Mouse (Mus musculus) granulocyte monocyte progenitor cell, adult 5-6 weeks (primary cell): ENCODE results near the gene Cisd1. TPM values are rescaled to one million over a fixed set of nuclear protein-coding genes. Genes with fewer than 3 reads are reported as not detected.

Experiments
- ATAC-seq: replicated peaks from 2 replicates; pipeline ENCODE4 v1.8.0; 2016; ENCODE audit warnings: mild to moderate bottlenecking, moderate TSS enrichment, inconsistent platforms; ENCODE audit not compliant: poor library complexity, severe bottlenecking
- total RNA-seq, 2 experiments: library from RNA; stranded (forward) in 1 of 2; stranded (reverse) in 1 of 2; fragments of 200-712, 200-1000 nt in 1 of 2; fragments of >200 nt in 1 of 2; fragmentation: Nextera tagmentation in 1 of 2; gene quantifications; 2 replicates each; pipeline ENCODE4 v1.2.3; 2014 to 2017

Gene Cisd1
- total RNA-seq, 2 experiments from 2014 or later = 12.7 to 33.2 TPM

DNA sequence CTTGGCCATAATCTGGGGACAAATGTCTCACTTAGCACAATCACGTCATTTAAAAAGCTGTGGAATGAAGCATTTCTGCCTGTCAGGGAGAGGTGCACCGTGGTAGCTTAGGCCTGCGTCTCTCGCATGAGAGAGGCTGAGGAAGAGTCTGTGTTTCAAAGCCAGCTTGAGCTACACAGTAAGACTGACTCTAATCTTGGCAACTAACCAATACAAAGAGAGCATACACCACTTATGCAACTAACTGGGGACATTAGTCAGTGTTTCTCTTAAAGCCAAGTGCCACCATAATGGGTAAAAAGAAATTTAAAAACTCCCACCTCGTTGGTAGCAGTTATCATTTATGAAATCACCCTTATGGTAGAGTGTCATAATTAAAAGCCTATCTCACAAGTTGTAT, 15.9 kb downstream of the Cisd1 start:
- ATAC-seq = no peak

GRCm38 (mm10) chr10:71328382-71328781, 16.4 kb downstream of the Cisd1 start:
- ATAC-seq = no peak

- no peak for ATAC-seq
These were observed 17.4 kb downstream of the Cisd1 start for GRCm38 (mm10) chr10:71327386-71327785.

DNA sequence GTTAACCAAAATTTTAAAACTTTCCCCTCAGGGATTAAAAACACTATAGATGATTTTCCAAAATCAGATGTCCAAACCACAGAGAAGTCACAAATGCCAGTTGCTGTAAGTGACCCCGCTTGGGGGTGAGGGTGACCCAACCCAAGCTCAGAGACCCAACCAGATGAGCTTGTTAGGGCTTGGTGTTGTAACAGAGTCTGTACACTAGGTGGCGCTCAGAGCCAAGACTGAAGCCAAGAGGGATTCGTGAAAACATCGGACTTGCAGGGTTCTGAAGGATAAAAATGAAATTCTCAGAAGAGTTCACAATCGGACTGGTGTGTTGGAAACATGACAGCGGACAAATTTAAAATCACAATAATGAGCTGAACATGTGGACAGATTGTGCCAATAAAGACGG, 18.0 kb downstream of the Cisd1 start:
- peak; percentile 92 for ATAC-seq

DNA sequence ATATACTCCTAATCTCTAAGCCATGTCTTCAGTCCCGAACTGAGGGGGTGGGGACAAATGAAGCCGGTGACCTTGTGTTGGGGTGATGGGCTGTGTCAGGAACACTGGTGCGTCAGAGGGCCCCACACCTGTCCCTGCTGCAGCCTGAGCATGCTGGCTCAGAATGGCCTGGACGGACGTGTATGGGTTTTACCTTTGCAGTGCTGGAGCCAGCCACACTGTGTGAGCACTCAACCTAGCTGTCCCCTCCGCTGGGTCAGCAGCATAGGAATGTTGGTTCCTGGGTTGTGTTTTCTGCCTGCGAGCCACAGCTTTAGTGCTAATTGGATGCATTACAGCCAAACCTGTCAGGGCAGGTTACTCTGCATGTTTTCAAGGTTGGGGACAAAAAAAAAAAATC, 18.6 kb downstream of the Cisd1 start:
- ATAC-seq = no peak

DNA sequence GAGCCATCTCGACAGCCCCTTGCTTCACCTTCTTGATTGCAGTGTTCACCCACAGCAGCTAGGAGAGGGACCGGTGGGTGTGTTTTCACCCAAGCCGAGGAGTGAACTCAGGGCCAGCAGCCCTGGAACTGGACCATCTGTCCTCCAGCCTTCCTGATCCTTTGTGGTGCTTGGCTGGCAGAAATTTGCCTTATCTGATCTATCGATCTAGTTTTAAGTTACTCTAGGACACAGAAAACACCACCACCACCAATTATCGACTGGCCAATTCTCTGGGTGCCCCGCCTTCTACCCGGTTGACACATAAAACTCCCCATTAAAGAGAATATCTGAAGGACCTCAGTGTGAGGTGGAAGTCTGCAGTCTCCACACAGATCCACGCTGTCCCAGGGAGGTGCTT, 21.1 kb downstream of the Cisd1 start:
- no peak for ATAC-seq

- ATAC-seq = no peak
These were observed 28.3 kb downstream of the Cisd1 start for GRCm38 (mm10) chr10:71316497-71316896.

- ATAC-seq = no peak
These were observed 28.7 kb downstream of the Cisd1 start for GRCm38 (mm10) chr10:71316056-71316455.

GRCm38 (mm10) chr10:71314596-71314995, 30.2 kb downstream of the Cisd1 start:
- no peak for ATAC-seq

DNA sequence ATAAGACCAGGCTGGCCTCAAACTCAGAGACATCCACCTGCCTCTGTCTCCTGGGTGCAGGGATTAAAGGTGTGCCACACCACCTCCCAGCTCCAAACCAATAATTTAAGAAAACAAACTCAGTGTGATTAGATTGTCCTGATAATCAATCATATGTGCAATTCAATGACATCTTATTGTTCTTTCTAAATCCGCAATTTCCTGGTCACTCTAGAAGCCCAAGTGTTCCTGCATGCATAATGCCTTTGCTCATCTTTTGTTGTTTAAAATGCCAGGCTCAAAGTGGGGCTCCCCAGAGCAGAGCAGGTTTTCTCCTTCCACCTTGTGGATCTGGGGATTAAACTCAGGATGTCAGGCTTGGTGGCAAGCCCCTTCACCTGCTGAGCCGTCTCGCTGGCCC, 34.5 kb downstream of the Cisd1 start:
- no peak for ATAC-seq

GRCm38 (mm10) chr10:71308199-71308598, 36.6 kb downstream of the Cisd1 start:
- ATAC-seq = no peak

DNA sequence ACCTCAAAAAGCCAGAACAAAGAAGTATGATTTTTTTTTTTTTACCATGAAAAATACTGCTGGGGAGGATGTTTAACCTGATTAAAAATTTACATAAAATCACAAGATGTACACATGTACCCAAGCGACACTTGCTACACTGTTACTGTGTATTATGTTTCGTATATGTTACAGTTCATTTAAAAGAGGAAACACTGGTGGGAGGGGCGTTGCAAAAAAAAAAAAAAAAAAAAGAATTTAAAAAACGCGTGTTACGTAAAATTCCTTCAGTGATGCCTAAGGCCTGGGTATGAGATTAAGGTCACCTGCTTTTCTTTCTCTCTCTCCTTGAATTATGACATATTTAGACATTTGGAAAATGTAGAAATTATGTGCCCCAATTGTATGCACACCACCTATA, 38.0 kb downstream of the Cisd1 start:
- ATAC-seq = peak; percentile 57

DNA sequence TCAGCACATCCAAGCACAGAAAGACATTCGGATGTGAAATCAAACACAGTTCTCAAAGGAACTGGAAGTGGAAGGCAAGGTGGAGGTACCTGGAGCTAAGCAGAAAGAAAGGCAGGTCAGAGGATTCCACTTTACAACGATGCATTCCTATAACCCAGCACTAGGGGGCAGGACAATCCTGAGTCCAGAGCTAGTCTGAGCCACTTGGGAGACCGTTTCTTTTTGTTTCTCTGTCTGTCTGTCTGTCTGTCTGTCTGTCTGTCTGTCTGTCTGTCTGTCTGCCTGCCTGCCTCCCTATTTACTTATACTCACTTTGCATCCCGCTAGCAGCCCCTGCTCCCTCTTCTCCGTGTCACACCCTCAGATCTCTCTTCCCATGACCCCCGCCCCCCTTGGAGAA, 38.6 kb downstream of the Cisd1 start:
- ATAC-seq = peak; percentile 91

DNA sequence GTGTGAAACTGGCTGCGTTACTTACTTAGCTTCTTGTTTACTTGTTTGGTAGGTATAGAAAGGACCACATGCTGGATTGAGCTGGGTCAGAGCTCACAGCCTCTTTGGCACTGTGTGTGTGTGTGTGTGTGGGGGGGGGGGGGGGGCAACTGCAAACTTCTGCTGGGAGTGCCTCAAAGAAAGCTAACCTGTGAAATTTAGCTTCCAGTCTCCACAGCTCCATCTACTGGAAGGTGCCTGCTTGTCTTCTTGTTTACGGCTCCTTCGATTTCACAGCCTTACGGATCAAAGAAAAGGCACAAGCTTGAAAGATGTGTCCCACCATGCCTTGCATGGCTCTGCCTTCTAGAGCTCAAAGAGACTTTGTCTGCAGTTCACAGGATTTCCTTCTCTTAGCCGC, 42.3 kb downstream of the Cisd1 start:
- ATAC-seq = peak; percentile 52

DNA sequence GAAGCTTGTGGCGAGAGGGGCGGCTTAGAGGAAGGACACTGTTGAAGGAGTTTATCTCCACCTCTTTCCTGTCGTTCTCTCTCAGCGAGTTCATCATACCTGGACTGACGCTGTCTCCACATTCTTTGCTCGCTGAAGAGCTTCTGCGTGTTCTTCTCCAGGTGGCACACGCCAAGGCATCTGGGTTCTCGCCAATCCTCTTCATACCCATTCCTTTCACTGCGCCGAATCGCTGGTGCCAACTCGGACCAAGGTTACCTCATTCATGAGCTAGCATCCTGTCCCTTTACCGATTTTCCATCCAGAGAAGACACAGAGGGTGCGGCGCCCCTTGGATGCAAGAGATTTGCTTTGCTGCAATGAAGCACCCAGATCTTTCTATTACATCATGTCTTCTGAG, 44.6 kb downstream of the Cisd1 start:
- ATAC-seq = no peak

- no peak; the same call in 1 of the 2 replicates for ATAC-seq
These were observed 51.5 kb downstream of the Cisd1 start for GRCm38 (mm10) chr10:71293245-71293644.

DNA sequence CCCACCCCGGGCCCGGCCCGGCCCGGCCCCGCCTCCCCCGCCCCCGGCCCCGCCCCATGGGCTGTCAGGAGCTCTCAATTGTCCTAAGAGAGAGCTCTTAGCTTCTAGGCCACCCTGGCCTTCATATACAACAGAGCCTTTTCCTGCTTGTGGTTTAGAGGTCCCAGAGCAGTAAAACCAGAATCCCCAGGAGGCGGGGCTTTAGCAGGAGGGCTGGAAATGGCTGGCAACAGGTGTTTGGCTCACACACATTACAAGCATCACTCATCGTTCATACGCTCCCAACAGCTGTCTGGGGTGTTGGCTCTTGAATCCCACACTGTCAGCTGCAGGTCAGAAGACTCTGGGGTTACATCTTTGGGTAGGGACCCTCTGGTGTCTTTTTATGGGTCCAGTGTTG, 52.5 kb downstream of the Cisd1 start:
- ATAC-seq = peak; percentile 47

- ATAC-seq = peak; percentile 20; the same call in 1 of the 2 replicates
These were observed 53.0 kb downstream of the Cisd1 start for GRCm38 (mm10) chr10:71291801-71292200.

DNA sequence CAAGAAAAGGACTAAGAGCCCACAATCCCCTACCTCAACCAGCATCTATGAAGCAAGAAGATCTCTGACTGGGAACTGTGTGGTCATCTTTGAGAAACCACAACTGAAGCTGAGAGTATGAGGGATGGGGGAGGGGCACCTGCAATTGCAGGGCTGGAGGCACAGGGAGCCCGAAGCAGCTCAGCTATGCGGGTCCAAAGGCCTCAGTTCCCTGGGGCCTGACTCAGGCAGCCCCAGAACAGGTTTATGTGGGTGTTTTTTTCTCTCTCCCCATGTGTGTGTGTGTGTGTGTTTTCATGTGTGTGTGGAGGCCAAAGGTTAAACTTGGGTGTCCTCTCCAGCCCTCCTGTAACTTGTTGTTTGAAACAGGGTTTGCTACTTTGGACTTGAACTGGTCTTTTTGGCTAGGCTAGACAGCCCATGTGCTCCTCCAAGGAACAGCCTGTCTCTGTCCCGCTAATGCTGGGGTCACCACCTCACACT, 53.5 kb downstream of the Cisd1 start:
- peak; percentile 89 for ATAC-seq

GRCm38 (mm10) chr10:71285126-71285580, 59.6 kb downstream of the Cisd1 start, which contains the start of gene Ube2d1:
Gene Ube2d1 (minus strand): TSS chr10:71285262.
- ATAC-seq = peak; percentile 93

- peak; percentile 33 for ATAC-seq
These were observed 60.1 kb downstream of the Cisd1 start for GRCm38 (mm10) chr10:71284511-71285125.

DNA sequence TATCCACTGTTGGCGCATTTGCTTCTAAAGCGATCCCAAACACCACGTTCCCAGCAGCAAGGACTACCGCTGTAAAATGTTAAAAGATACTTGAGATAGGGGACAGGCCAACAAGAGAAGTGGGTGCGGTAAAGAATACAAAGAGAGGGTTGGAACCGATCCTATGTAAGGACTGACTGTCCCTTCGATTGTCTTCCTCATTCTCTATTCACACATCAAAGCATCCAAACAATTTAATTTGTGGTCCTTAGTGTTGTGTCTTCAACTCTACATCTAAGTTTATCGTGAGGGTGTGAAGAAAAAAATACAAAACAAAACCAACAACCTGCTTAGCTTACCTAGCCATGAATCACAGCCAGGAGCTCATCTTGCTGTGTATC, 60.6 kb downstream of the Cisd1 start:
- ATAC-seq = 0 out of 2 replicates have a peak, but pooled peaks have one; percentile 6
